Mouse (Mus musculus) gastrocnemius, adult 18-20 months (tissue): ENCODE measurements at regions not wholly inside any gene's neighbourhood (a gene's known extent, or its start where the extent isn't known, plus 50 kb on each side); places are given as distances from the start of the nearest gene placed in this dataset.
"Not testable (repeated sequence)": the region's sequence is repeated elsewhere in the genome, so short reads cannot be mapped to it uniquely, and the experiment has no call there.

Source experiments
- DNase-seq: peaks from one replicate; pipeline ENCODE4 v3.0.0; 2021; ENCODE audit warnings: low spot score

DNA sequence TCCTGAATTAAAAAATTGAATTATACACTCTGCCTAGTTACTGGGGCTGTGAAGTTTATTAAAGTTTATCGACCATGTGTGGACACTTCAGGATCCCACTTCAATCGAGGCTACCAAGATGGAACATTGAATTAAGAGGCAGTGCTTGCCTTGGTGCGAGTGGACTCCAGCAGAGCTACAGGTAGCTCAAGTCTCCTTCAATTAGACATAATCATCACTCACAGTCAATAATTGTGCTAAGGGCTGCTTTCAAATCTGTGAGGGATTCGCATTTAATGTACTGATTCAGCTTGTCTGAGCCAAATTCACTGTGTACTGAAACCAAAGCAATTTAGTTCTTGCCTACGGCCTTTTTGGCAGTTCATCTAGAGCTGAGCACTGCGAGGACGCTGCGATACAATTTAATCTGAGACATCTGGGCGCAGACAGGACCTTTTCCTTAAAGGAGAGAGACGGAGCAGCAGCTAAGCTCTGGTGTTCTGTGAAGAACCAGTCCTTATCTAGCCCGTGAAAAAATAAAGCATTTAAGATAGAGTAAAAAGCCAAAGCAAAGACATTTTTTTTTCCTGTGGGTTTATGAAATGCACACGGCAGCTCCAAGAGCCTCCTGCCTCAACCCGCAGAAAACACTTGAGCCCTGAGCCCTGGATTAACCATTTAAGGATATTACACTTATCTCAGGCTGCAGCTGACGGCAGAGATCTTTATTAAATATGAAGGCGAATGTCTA, 220.8 kb upstream of the Irx1 start:
- no peak for DNase-seq

DNA sequence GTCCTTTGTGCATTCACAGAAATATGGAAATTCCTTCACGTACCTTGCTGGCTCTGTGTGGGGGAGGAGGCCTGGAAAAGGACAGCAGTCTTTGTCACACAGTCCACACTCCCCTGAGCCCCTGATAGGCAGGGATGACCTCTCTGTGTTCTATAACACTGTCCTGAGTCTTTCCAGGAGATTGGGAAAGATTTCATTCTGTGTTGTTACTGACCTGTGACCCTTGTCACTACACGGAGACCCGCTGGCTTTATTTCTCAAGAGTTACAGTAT, 221.3 kb upstream of the Irx1 start:
- no peak for DNase-seq

DNA sequence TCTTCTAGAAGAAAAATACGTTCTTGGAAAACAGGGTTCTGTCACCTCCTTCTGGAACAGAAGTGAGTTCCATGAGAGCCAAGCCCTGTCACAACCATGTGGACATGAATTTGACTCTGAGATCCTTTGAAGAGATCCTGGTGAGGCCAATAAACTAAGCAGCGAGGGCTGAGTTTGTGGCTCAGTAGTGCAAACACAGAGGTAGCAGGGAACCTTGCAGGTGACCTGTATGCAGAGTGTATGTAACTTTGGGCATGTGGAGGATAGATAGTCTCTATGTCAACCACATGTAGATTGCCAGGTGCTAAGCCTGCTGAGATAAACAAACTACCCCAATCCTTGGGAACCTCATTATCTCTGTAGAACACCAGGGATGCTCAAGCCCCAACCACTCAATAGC, 232.4 kb upstream of the Irx1 start:
- no peak for DNase-seq

DNA sequence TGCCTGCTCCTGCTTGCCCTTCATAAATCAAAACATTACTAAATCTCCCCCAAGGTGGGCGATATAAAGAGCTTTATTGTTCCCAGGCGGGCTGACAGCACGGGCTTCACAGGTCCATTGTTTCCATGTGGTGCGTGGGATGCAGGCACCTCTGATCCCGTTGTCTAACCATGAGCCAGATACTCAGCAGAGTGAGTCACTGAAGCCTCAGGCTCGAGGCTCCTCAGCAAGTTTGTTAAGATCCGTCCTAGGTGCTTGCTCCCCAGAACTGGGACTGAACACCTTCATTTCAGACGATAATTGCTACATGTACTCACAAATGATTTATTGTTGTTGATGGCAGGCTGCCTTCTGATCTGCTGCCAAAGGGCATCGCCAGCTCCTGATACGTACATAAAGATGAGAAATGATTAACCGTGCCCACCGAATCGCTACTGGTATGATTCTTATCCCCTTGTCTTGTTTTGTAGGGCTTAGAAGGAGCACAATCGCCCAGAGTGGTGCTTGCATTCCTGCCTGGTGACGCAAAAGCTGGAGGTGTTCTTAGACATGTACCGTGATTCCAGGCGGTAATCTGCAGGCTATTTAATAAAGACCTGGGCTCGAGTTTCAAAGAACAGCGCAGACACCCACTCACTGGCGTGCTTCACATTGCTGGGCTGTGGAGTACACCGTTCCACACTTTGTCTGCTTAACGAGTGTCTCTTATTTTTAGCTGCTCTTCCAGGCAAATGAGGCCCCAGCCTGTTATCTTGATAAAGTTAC, 235.0 kb upstream of the Irx1 start:
- no peak for DNase-seq

DNA sequence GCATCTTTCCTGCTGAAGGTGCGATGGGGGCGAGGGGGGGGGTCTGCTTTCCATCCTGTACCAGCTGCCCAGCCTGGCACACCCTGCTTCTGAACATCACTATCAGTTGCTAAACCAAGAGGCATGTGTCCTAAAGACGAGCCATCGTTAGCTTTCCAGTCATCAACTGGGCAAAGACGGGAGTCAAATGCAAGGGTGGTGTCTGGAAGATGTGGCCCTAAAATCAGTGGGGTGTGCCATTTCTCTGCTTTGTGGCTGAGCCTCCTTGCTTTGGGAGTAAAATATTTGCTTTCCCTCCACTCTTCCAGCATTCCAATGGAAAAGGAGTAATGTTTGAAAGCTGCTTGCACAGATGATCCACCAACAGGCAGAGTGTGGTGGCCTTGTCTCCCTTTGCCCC, 246.0 kb upstream of the Irx1 start:
- no peak for DNase-seq

DNA sequence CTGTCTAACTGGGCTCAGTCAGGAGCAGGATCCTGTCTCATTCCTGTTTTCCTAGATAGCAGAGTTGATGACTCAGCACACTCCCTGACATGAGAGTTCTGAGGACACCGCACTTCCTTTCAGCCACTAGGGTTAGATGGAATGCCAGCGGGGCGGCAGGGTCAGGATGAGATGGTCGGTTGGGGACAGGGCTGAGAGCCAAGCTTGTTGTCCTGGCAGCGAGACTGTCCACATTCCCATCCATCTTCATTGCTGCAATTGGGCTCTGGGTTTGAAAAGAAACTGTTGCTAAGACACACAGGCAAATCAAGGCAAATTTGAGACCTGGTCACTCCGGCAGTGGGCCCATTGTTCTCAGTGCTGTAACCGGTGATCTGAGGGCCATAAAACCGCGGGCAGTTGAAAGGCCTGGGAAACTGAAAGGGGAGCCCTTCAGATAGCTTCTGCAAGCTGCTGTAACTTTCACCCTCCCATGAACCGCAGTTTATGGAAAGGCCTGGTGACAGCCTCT, 246.5 kb upstream of the Irx1 start:
- no peak for DNase-seq

DNA sequence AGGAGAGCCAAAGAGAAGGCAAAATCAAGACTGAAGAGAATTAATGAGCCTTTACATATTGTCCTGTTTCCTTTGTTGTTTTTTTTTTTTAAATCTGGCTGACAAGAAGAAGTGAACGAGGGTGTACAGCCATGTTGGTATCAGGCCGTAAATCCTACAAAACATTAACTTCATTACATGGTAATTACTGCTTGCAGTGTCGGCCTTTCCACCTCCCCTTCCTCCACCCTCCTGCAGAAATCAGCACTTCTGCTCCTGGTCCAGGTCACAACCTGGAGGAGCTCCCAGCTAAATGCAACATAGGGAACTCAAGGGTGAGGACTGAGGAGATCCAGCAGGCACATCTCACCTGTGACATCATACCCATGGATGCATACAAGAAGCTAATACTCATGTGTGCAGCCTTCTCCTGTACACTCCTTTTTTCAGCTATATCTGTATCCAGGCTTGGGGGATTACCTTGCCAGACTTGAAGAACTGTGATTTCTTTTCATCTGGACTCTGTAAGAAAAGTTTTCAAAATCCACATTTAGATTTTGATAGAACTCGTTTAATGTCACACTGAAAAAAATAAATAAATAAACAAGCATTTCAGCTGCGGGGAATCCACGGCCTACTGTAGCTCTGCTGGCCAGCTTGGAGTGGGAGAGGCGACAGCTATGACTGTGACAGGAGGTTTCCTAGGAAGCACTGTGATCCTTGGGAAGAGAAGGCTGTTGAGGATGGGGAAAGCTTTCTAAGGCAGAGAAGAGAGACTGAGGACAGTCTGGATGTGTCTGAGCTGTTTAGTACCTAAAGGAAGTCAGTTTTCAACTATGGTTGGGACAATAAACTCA, 247.2 kb upstream of the Irx1 start:
- no peak for DNase-seq

DNA sequence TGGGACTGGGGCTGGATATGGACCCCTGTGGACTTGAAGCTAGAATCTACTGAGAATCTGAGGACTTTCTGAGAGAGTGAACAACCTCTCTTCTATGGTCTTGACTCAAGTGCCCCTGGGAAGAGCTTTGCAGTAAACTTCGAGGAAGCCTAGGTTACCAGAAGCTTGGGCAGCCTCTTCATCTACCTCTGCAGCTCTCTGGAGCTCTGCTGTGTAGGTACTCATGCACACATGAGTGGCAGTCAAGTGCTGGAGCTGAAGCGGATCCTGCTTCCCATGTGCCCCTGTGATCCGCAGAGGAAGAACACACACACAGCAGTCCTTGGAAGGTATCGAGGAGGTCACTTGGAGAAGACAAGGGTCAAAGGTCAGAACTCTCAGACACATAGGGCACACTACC, 248.2 kb upstream of the Irx1 start:
- no peak for DNase-seq

DNA sequence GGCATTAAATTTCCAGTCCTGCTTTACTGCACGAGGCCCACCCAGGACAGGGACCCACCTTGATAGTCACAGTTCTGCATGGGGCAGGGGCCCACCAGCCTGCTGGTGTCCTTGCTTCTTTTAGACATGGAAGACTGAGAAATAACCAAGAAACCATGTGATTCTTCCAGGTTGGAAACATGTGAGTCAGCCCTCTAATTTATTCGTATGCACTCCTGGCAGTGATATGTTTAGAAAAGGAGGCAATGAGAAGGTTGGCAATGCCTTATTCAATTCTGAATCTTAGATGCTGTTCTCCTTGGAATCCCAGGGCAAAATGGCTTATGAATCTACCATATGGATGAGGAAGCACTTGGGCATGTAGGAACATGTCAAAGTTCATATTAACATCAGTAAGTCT, 249.2 kb upstream of the Irx1 start:
- no peak for DNase-seq

DNA sequence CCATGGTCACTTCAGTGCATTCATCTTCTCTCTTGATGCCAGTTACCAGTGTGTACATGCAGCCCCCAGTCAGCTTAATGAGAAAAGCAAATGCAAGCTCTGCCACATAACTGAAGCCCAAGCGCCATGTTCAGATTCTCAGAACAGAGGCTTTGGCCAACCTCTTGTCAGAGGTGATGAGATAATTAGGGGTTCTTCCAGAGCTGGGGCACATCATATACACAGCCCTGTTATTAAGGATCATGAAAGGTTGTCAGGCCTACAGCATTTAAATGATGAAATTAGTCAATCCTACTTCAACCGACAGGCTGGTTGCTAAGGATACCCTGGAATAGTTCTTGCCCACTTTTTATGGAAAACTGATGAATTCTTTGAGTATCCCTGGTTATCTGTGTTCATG, 255.8 kb upstream of the Irx1 start:
- no peak for DNase-seq

DNA sequence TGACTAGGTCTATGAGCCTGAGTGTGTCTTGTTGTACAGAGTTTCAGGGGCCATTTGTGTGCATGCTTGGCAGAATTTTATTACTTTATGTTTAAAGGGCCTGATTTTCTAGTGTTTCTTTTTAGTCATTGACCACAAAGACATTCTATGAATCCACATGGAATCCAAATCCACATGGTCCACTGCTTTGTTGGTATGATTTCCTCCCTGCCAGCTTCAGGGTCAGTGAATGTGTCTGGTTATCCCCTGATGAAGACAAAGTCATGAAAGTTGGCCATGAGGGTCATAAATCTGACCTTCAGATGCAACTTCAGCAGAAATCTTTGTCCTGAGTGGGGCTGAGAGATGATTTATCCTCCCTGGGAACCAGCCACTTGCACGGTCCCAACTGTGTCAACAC, 263.6 kb upstream of the Irx1 start:
- DNase-seq: no peak

DNA sequence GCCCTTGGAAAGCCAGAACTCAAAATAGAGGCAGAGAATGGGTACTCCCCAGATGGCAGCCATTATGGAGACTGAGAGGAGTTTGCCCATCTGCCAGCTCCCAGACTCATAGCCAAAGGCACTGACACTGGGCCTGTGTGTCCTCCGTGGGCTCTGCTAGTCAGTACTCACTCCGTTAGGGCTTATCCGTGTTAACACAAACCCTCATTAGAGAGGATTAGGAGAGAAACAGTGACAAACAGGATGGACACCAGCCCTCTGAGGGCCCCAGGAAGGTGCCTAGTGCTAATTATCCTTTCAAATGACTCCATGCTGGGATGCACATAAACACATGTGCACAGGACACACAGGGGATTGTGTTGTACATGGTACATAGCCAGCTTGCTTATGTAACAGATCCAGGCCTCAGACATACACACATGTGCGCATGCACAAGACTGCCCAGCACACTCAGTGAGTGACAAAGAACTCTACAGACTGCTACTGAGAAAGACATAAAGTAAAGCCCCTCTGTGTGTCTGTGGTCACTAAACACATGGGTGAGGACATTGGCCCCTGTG, 267.6 kb upstream of the Irx1 start:
- no peak for DNase-seq

DNA sequence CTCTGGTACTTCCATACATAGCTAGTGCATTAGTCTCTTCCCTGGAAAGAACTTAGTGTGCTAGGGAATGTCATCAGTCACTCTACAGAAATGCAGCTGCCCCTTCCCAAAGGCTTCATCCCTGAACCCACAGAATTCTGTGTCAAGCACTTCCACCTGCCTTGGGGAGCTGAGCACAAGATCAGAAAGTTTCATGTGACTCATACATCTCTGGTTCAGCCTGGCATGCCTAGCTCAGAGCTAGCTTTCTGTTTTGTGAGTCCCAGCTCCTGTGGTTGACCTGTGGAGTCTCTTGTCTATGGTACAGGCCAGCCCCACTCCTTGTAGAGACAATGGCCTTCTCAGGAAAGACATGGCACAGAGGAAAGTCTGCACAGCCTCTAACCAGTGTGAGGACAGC, 268.6 kb upstream of the Irx1 start:
- no peak for DNase-seq

DNA sequence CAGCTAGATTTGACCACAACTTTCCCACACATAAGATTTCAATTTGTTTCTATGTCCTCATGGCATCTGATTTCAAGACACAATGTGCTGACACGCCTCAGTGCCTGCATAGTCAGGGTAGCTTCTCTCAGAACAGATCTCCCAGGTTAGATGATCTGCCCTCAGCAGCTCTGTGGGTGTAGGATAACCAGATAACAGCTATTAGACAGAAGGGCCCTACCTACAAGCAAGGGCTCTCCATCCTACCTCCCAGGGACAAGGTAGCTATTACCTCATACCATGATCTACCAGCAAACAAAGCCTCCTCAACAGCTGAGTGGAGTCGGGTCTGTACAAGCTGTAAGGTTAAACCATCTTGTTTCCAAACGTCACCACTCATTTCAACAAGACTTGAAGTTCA, 278.4 kb upstream of the Irx1 start:
- DNase-seq: no peak

DNA sequence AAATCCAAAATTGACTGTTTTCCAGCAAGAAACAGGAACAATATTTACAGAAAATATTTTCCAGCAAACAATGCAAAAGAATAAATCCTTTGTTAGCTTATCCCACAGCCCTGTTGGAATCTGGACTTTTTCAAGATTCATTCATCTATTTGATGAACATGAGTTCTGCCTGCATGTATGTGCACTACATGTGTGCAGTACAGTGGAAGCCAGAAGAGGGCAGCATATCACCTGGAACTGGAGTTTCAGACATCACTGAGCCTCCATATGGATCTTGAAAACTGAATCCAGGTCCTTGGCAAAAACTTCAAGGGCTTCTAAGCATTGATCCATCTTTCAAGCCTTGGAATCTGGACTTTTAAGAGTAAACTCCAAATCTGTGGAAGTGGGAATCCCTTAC, 286.9 kb upstream of the Irx1 start:
- DNase-seq: no peak

DNA sequence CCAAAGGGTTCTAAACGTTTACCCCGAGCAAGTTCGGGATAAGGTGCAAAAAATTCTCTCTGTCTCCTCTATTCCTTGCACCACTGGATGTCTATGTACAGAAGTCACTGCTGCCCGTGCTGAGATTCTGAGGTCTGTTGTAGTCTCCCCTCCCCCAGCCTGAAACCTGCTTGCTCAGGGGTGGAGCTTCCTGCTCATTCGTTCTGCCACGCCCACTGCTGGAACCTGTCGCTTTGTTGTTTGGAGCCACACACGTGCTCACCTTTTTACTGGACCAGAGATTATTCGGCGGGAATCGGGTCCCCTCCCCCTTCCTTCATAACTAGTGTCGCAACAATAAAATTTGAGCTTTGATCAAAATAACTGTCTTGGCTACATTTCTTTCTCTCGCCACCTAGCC, 289.7 kb upstream of the Irx1 start:
- not testable (repeated sequence) for DNase-seq

DNA sequence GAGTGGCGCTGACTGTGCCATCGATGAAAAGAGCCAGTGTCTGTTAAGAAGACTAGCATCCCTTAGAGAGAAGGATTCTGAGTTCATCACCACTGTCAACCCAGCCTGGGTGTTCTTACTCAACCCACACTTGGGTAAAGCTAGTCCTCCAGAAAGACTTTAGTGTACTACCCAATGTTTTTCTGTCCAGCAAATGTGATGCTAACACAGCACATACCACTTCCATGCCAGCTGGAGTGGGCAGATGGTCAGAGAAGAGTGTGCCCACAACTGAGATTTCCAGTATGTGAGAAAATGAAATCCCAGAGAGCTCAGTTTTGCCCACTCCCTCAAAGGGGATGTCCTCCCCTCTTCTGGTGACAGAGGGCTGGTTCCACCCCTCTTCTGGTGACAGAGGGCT, 295.3 kb upstream of the Irx1 start:
- no peak for DNase-seq

DNA sequence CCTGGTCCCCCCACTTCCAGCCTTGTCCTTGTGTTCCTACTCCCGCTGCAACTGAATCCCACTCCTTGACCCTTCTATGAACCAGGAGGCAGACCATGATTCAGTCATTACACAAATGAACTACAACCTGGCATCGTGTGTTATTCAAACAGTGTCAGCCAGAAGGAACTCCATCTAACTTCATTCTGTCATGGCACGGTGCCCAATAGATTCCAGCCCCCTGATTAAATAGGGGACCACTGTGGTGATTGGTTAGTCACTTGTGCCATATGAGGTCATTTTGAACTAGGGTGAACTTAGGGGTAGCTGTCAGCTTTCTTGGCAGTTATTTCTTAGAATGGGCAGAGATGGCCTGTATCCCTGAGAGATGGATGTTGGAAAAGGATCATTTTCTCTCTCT, 300.9 kb upstream of the Irx1 start:
- no peak for DNase-seq

DNA sequence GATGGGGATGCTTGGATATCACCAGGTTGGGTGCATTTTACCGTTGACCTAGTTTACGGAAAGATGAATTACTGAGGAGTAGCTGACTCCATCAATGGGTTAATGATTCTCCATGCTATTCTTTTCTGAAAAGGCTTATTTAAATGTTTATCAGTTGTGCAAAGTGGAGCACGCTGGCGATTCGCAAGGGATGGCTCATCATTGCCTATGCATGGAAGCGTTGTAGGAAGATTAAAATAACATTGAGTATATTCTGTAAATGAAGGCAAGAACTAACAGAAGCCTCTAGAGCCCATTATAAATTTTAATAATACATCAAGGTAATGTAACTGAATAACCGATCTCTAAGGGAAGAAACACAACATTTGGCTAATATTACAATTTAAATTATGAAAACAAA, 301.6 kb upstream of the Irx1 start:
- DNase-seq: no peak

DNA sequence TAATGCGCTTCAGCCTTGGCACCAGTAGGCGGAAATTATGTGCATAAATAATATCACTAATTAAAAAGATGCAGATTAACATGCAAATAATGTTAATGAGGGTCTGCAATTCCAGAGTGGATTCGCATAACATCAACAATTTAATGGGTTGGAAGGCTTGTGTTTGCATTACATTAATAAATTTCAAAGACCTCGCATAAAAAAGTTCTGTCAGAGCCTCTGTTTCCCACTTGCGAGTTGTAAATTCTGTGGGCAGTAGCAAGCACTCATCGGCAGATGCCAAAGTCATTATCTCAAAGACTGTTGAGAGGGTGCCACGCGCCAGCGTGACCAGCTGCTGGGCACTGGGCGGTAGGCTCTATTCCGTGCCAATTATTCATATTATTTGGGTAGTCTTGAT, 302.1 kb upstream of the Irx1 start:
- DNase-seq: no peak

DNA sequence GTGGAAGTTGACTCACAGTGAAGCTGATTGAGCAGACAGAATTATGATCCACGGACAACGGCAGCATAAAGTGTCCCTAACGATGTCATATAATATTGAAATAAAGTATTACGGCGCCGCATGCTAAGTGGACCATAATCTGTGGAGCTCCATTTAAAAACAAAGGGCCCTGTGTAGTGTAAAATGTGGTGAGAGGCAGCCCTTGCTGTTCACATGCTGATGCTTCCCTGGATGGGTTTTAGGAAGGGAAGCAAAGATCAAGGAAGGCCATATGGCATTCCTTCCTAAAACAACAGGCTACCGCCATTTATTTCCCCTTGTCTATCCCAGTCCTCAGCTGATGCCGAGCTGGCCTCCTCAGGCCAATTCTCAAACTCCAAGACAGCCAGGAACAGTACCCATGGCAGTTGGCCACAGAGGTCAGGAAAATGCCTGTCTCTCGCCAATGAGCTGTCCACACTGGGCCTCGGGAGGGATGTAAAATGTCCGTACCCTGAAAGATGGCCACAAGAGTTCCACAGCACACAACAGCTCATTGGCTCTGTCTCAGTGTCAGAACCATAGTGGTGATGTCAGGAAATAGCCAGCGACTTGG, 302.7 kb upstream of the Irx1 start:
- no peak for DNase-seq

DNA sequence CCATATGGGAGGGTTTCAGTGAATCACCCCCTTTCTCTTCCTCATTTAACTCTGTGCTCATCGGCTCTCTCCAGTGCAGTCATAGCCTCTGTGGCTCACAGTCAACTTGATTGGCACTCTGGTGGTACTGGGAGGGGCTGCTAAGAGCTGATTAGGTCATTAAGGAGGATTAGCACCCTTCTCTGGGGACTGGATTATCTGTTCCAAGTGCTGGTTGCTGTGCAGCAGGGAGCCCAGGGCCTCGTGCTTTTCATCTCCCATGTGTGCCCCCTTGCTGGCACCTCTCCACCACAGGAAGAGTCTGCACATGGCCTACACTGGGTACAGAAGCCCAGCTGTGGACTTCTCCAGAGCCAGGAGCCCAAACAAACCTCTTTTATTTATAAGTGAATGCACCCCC, 316.8 kb upstream of the Irx1 start:
- no peak for DNase-seq
